Mouse (Mus musculus): ENCODE data around the gene Tns3.
A peak's percentile ranks its signal among the peaks of the same experiment; 100 is the strongest.

Gene Tns3

DNA sequence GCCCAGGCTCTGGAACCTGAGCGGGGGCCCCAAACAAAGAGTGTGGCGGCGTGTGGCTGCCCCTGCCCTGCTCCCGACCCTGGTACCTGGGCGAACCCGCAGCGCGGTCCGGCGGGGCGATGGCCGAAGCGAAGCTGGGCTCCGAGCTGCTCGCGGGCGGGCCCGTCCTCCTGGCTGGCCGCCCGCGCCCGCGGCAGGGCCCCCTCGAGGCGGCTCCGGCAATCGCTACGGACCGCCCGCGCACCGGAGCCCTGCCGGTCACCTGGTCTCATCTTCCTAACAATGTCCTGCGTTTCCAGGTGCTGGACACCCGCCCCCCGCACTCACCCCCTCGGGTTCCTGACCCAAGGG is at the start of gene Tns3:
Gene Tns3 (minus strand): TSS at position 143 of the 351 bp plus-strand sequence.
- DNase-seq (ENCODE audit: low spot score): peak; percentile 66

DNA sequence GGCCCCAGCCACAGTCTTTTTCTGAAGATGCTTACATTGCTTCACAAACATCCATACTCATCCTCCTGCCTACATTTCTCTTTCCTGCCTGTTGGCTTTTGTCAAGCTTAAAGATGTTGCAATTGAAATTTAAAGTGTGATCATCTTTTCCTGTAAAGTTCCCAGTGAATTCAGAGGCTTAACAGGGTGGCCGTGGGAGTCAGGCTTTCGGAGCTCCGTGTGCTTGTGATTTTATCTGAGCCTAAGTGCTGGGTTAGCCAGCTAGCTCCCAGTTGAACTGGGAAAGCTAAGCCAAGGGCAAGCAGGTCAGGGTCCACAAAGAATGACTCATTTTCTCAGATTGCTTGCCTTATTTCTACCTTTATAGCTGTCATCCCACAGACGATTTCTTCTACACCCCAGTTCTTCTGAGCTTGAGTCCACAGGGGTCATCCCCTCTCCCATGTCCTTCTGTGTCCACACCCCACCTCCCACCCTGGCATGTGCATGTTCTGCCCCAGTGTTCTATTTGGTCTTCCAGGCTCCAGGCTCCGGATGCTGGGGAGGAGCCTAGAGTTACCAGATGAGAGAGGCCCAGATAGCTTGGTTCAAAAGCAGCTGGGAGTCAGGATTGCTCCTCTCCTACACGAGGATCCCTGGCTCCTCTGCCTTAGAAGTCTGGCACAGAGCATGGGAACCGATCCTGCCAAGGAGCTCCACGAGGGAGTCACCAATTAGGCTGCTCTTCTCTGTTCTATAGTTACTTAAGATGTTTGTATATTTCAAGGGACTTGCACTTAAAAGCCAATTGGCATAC is 42.1 kb upstream of the Tns3 start:
- DNase-seq (ENCODE audit: low spot score): no peak

DNA sequence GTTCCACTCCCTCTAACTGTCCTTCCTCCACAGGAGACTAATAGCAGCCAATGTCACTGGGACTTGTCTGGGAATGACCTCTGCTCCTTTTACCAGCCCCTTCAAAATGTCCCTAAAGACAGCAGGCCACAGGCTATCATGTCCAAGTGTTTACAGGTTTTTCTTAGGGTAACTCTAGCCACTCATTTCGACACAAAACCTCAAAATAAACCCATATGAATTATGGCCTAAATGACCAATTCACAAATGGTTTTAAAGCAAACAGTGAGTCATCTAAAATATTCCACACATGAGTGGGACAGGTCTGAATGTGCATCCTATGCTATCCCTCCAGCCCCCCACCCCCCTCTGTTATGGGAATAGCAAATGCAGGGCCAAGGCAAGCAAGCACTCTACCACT is 40.8 kb upstream of the Tns3 start:
- no peak for DNase-seq (ENCODE audit: low spot score)

DNA sequence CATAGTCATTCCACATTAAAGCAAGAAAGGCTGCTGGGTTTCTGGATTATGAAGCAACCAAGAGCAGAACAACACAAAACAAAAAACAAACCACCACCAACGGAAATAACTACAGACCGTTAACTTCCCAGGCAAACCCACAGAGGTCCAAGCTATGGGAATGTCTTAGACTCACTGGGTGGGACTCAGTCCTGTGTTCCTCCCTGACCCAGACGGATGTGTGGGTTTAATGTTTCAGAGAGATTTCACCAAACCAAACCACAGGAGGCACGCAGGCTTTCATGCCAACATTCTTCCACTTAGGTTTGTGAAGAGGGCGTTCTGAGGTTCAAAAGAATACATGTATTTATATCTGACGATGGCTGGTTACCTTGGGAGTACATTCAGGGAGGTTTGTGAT is 39.5 kb upstream of the Tns3 start:
- DNase-seq (ENCODE audit: low spot score): no peak

DNA sequence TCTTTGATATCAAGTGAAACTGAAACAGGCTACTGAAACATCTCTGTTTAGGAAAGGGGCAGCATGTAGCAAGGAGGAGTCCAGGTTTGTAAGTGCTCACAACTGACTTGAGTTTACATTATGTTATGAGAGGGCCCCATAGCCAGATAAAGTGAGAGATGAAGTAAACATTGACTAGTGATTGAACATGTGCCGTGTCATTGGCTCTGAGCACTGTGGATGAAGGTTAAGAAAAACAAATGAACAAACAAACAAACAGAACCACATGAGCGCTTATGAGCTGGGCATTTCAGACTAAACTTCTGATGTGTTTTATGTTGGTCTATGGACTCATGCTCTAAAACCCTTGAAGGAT is 38.2 kb upstream of the Tns3 start:
- no peak for DNase-seq (ENCODE audit: low spot score)

DNA sequence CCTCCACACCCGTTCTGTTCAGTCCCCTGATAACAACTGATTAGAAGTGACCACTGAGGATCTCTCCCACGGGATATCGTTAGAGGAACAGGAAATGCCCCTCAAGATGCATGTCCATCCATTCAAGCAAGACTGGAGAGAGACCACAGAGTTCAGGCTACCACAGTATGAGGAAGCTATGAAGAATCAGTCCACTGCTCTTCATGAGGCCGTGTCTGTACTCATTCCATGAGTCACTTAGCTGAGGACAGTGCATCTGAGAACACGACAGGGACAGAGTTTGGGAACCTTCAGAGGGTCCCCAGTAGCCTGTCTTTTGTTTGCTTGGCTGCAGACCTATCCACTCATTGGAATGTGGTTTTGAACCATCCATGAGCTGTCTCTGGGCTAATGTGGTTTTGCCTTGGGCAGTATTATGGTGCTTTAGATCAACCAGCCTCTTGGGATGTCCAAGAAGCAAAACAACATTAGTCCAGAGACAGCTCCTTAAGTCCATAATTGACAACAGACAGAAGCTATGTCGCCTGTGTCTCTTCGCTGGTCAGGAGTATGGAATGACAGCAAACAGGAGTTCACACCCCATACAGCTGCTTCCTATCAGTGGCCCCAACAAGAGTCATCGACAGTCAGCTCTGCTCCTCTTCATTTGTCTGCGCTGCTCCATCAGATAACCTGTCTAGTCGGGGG is 37.7 kb upstream of the Tns3 start:
- DNase-seq (ENCODE audit: low spot score): no peak

DNA sequence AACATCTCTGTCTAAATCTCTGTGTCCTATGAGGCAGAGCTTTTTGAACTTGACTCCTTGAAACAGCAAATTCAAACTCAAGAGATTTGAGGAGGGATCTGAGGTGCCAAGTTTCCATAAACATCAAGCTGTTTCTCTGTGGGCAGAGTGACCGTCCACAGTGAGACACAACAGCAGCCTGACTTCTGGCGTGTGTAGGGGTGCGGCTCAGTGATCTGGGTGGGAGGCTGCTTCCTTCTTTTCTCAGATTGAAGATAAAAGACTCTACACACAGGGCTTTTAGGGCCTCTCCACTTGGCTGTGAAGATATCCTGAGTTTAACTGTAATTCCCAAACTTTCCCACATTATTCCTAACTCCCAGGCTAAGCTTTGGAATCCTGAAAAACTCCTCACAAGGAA is 37.1 kb upstream of the Tns3 start:
- no peak for DNase-seq (ENCODE audit: low spot score)

DNA sequence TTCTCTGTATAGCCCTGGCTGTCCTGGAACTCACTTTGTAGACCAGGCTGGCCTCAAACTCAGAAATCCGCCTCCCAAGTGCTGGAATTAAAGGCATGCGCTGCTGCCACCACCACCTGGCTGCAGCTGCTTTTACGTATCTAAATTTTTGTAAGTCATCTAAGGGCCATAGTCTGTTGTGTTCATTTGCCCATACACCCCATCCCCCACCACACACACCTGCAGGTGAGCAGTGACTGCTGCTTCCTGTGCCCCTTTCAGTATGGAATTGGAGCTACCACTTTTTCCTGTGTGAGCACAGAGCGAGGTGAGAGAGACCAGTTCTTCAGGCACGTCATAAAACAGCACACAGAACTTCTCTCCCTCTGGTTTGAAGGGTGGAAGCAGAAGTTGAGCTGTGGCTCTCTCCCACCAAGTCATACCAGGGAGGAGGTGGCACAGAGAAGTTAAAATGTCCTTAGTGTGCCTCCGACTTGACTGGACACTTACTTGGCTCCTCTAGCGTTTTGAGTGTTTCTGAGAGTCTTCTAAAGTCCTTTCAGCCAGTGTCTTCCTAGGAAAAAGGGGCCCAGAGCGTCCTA is 36.4 kb upstream of the Tns3 start:
- no peak for DNase-seq (ENCODE audit: low spot score)

DNA sequence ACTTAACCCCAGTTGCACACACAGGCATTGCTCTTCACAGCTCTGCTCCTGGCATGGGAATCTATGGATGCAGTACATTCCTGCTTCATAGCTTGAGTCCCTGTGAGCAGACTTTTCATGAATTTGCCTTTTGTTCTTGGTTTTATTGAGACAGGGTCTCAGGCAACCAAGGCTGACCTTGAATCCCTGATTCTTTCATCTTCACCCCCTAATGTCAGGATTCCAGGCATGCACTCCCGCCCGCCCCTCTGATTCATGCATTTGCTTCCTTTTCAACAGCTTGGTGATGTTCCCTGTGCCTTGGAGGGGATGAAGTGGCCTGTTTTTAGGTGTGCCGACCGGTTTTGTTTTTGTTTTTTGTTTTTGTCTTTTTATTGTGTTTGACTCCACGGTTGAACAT is 35.4 kb upstream of the Tns3 start:
- DNase-seq (ENCODE audit: low spot score): no peak

DNA sequence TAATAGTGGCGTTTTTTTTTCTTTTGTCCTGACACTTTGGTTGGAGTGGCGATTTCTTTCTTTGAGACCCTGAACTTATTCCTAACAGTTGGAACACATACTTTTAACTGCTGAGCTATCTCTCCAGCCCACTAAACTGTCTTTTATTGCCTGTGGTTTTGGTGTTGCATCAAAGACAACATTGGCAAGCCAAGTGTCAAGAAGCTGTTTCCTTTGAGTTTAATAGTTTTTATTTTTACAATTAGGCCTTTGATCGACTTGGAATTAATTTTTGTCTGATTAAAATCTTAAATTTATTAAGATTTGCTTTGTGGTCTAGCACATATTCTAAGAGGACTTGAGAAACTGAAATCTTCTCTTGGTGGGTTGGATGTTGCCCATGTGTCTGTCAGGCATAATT is 33.3 kb upstream of the Tns3 start:
- no peak for DNase-seq (ENCODE audit: low spot score)

DNA sequence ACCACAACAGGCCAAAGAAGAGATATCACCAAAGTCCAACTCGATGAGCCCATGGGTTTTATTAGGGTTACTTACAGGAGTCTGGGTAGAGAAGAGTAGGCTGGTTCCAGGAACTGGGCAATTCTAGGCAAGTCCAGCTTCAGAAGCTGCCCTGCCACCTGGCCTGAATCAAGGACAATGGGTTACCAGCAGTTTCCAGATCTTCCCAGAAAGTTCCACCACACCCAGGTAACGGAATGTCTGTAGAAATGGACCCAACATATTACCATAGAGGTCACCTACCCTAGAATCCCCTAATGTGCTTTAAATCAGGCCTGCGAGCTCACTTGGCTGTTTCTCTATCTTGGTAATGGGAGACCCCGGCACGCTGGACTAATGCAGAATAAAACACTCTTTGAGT is 29.8 kb upstream of the Tns3 start:
- no peak for DNase-seq (ENCODE audit: low spot score)

DNA sequence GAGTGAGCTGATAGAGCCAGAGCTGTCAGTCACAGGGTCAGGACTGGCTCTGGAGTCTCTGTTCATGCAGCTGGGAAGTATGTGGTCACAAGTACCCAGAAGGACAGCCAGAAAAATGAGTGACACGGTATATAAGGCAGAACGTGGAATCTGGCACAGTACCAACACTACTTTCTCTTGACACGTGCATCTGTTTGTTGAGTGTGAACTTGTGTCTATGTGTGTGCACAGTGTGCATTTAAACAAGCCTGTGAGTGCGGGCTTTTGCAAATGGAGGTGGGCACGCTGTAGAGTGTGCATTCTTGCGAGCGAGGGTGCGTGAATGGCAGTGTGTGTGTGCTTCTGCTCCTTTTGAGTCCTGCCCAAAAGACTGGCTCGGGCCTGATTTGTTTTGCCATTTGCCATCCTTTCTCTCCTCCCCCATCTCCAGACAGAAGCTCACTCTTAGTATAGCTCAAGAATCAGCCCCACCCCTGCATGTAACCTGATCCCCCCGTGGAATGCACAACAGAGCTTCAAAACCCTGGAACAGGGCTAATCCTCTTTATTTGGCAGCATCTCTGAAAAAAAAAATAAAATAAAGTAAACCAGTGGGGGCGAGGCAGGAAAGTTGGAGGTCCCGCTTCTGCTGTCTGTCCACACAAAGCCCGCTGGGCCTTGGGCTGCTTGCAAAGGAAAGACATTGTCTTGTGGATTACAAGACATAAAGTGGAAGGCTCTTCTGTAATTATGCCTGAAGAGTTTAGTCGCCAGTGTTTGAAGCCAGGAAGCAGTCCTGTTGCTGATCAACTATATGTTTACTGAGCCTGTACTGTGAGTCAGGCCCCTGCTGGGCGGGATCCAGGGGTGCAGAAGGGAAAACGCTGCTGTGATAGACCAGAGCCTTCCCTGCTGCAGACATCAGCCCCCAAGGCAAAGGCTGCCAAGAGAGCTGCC is 28.5 kb upstream of the Tns3 start:
- peak; percentile 27 for DNase-seq (ENCODE audit: low spot score)

DNA sequence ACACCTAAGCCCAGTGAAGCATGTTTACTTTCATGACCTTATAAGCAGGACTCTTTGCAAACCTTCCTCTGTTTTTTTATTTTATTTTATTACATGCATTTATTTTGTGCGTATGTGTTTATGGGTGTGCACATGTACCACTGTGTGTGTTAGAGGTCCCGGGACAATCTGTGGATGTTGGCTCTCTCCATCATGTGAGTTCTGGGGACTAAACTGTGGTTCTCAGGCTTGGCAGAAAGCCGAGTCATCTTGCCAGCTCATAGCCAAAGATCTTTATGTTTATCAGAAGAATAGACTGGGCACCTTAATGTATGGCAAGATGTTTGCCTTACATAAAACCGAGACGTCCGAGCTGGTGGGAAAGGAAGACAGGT is 27.8 kb upstream of the Tns3 start:
- no peak for DNase-seq (ENCODE audit: low spot score)

DNA sequence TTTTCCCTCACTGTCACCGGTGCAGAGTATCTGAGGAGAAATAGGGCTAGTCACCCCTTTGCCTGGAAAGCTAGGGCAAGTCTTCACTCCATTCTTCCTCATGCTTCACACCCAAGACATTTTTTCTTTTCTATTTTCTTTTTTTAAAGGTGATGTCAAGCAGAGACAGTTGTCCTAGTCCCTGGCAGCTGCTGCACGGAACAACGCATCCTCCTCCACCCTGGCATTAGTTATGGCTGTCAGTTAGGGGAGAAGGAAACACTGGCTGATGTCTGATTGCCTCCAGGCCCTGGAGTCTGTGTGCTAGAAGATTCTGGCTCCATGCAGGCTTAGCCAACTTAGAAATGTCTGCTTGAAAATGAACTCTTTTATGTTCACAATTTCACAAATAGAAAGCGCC is 27.3 kb upstream of the Tns3 start:
- no peak for DNase-seq (ENCODE audit: low spot score)

DNA sequence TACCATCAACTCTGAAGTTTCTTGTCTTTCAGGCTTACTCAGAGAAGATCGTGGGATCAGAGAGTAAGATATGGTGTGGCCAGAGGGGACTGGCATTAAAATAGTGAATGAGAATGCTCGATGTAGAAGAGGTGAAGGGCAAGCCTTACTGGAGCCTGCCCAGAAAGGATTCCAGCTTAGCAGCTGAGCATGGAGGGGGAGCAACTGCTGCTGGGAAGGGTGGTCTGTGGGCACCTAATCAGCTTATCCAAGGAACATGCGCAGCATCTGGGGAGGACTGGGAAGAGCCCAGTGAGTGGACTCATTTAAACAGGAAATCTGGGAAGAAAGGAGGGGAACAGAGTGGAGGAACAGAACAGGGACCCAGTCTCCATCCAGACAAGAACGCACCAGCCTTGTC is 26.3 kb upstream of the Tns3 start:
- peak; percentile 8 for DNase-seq (ENCODE audit: low spot score)

DNA sequence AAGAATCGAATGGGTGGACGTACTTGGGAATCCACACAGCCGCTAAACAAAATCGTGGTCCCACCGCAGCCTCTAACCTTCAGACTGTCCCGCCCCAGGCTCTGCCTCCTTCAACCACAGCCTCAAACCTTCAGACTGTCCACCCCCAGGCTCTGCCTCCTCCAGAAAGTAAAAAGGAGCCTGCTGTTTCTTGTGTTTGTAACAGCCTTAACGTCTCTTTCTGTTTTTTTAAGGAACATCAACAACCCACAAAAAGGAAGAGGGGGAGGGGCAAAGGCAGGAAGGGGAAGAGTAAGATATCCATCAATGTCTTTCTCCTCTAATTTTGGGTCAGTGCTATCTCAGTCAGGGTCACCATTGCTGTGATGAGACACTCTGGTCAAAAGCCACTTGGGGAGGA is 25.2 kb upstream of the Tns3 start:
- no peak for DNase-seq (ENCODE audit: low spot score)

DNA sequence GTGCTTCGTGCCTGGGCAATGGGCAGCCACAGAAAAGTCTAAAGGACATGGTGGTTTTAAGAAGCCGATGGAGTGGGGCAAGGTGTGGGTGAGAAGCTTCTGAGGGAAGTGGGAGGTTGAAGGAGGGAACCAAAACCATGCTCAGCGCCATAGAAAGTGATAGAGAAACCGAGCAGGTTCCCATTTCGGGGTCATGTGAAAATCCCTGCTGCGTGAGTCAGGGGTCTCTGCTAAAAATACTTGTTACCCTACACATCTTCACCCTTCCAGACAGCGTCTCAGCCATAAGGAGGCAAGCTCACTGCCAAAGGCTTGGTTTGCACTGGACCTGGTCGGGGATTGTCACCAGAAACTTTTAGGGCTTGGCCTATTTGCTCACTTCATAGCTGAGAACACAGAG is 24.6 kb upstream of the Tns3 start:
- no peak for DNase-seq (ENCODE audit: low spot score)

DNA sequence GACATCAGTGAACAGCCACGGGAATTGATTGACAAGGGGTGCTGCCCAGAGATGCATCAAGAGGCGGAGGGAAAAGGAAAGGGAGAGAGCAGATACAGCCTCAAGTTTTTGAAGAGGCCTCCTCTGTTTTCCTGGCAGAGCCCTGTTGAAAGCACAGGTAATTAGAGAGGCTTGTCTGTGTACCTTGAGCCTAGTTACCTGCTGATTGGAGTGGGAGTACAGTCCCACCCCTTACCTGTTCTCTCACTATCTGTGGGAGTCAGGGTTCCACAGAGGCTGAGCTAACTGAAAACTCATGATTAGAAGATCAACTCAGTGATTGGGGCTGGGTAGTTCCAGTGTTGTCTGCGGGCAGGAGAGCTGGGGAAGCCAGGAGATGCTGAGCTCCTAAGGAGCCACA is 22.2 kb upstream of the Tns3 start:
- no peak for DNase-seq (ENCODE audit: low spot score)

DNA sequence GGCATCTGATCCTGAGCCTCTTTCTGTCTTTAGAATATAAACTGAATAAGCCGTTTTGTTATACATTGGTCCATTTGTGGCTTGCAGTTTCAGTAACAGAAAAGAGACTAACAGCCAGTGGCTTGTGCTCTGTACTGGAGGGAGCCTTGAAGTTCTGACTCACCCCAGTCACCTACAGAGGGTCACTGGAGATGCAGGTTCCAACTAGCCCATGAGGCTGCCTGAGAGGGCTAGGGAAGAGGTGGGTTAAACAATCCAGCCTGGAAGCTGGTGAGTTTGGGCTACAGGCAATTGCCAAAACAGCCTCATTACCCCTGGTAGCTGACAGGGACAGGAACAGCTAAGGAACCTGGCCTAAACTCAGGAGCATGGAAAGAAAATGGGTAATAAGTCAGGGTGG is 21.7 kb upstream of the Tns3 start:
- no peak for DNase-seq (ENCODE audit: low spot score)

DNA sequence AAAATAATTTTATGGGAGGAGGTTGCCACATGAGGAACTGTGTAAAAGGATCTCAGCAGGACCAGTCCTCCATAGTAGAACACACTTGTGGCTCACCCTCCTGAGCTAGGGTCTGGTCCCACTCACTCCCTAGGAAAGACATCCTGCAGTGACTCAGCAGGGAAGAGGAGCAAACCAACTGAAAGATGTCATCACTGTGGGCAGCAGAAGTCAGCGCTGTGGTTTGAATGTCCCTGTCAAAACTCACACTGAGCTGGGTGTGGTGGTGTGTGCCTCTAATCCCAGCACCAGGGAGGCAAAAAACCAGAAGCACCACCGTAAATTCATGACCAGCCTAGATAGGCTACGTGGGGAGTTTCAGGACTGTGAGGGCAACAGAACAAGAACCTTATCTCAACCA is 20.9 kb upstream of the Tns3 start:
- DNase-seq (ENCODE audit: low spot score): no peak

DNA sequence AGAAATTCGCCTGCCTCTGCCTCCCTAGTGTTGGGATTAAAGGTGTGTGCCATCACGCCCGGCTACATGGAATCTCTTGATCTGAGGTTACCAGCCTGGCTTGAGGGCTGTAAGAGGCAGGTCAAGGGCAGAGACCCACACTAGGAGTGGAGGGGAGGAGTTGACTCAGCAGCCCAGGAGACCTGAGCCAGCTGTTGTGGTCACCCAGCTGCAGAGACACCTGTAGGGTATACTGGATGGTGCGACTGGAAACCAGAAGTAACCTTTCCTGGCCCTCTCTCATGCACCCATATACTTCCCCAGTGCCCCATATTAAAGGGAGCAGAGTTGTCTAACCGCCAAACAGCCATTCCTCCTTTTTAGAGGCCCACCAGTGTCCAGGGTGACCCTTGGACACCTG is 19.9 kb upstream of the Tns3 start:
- no peak for DNase-seq (ENCODE audit: low spot score)

DNA sequence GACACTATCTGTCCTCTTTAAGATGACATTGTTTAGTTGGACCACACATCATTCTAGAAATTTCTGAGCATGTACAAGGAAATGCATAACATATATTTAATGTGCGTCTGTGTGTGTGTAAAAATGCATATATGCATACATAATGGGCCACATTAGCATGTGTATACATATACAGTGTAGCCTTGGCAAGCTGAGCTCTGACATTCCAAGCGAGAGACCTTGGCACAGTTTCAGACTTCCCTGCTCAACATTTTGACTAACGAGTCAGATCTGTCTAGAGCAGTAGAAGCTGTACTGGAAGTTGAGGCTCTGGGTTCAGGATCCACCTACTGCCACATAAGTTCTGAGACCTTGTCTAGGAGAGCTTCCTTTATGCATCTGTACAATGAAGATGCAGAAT is 17.0 kb upstream of the Tns3 start:
- no peak for DNase-seq (ENCODE audit: low spot score)

DNA sequence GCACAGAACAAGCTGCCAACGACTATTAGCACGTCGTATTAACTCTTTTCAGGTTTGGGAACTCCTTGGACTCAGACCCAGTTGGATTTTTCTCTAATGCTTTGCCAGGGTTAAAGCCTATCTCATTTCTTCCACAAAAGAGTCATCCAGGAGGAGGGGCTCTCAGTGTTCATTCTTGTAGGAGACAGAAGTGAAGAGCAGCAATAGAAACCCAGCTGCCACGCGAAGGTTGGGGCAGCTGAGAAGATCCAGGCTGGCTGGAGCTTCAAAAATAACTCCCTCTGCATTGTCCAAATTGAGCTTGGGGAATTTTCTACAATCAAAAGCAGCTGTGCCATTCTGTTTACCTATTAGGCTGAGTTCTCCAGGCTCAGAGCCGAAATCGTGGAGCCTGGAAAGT is 16.3 kb upstream of the Tns3 start:
- DNase-seq (ENCODE audit: low spot score): no peak

Data from retina, embryonic 14.5 days (tissue).